Mouse (Mus musculus): ENCODE measurements around the gene Prrg3.
A peak's percentile ranks its signal among the peaks of the same experiment; 100 is the strongest.
"Not testable (repeated sequence)": the region's sequence is repeated elsewhere in the genome, so short reads cannot be mapped to it uniquely, and the experiment has no call there.

The Prrg3 gene

DNA sequence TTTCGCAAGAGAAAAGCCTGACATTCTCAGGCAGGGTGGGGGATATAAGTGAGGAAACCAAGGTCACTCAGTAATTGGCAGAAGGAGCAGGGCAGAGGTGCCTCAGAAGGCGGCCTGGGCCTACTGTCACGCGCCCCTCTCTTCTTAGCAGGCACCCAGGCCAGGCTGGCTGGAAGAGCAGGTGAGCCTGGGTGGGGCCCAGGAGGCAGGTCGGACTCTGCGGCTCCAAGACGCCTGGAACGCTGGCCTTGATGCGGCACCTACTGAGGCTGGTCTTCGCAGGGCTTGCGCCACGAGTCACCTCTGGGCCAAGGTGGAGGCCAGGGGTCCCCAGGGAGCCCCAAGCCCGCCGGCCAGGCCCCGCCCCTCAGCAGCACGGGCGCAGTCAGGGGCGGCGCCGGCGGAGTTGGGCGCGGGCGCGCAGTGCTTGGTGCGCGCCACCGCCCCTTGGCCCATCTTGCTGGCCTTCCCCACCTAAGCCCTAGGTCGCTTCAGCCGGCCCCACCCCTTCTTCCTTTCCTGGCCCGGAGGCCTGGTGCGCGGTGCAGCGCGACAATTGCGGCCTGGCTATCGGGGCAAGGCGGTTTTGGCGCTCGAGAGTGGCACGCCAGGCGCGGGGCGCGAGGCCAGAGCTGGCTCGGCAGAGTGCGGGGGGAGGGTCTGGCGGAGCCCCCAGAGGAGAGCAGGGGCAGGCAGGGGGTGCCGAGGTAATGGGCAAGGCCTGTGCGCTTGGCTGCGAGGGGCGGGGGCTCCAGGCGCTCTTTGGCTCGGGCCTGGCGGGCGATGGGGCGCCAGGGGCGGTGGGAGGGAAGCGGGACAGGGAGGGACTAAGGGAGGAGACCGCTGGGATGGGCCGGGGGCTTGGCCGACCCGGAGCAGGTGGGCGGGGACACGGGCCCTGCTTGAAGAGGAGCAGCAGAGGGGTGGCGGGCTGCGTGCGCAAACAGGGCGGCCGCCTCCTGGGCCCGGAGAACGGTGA, at the start of gene Prrg3:
TSS of gene Prrg3 (plus strand) at position 552 of the 979 bp plus-strand sequence.
- peak; percentile 62 for DNase-seq (ENCODE audit: extremely low spot score, low spot score)

DNA sequence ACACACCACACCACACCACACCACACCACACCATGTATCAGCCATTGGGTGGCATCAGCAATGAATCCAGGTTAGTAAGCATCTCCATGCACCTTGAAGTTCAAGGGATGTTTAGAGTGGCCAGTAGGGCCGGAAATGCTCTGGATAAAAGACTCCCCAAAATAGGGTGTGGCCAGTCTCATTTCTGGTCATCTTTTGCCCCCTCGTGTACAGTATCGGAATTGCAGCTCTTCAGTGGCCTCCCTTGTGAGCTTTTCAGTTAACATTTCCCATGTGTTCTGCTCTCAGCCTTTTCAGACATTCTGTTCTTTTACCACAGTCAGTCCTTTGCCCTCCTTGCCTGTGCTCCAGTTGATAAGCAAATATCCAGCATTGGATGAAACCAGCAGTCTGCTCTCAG, 15.8 kb upstream of the Prrg3 start:
- peak; percentile 48 for DNase-seq (ENCODE audit: extremely low spot score, low spot score)

DNA sequence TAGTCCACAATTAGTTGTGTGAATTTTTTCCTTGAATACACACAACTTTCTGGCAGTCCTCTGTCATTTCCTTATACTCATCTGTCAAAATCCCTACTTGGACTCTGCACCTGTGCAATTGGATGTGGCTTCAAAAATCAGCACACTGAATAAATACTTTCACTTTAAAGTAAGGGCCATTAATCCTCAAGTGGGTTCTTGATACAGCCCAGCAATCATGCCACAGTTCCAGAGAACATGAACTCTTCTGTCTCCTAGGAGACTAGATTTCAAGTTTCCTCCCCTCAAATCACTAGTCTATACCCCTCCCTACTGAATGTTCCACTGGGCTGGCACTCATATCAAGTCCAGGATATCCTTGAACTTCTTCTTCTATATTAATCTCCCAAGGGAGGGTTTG, 4.1 kb upstream of the Prrg3 start:
- no peak for DNase-seq (ENCODE audit: extremely low spot score, low spot score)

DNA sequence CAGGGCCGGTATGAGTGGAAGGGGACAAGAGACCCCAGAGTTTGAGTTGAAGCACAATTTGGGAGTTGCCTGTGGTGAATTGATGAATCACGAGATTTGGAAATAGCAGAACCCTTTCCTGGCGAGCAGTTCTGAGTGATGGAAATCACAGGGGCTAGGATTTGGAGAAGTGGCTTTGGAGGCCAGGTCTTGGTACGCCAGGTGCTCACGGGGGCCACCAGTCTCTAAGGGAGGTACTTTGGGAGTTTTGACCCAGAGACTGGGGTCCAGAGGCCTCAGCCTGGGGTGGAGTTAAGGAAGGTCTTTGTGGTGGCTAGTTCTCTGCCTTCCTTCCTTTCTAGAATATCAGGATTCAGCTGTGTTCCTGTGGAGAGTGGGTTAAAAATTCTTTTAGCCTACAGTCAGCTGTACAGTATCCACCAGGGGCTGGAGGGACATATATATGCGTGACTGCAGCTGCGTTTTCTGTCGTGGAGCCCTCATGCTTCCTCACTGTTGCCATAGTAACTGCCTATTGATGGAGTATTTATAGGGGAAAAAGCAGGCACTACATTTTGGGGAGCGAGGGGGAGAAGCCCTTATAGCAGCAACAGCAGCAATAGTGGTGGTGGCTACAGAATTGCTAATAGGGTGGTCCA, 970 bp downstream of the Prrg3 start:
- DNase-seq (ENCODE audit: extremely low spot score, low spot score), result peak; percentile 14

DNA sequence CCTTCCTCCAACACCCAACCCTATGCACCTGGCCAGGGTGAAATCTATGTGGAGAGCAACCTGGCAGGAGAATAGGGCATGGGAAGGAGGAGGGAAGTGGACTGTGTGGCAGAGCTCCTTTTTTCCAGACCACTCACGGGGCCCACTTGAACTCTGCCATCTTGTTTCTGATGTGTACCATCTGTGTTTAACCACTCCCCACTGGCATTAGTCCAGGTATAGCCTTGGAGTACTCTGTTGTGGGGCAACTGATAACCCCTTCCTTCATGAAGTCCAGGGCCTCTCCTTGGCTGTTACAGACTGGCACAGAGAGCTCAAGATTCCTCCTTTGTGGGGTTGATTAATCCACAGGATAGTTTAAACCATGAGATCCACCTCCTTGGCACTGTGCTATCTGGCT, 5.8 kb downstream of the Prrg3 start:
- DNase-seq (ENCODE audit: extremely low spot score, low spot score), result no peak

DNA sequence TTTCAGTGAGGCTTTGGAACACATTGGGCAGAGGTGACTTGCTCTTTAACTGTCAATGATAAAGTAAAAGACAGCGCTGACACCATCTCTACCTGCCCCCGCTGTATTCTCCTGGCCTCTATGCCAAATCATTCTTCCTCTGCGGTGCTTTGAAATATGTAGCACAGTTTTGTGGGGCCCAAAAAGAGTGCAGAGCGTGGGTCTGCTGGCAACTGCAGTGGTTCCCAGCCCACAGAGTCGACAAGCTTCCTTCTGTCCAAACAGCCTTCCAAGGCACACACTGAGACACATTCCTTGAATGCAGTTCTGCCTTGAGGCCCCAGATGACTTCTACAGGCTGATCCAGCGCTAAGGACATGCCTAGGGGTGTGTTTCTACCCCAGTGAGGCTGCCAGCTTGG, 6.4 kb downstream of the Prrg3 start:
- no peak for DNase-seq (ENCODE audit: extremely low spot score, low spot score)

DNA sequence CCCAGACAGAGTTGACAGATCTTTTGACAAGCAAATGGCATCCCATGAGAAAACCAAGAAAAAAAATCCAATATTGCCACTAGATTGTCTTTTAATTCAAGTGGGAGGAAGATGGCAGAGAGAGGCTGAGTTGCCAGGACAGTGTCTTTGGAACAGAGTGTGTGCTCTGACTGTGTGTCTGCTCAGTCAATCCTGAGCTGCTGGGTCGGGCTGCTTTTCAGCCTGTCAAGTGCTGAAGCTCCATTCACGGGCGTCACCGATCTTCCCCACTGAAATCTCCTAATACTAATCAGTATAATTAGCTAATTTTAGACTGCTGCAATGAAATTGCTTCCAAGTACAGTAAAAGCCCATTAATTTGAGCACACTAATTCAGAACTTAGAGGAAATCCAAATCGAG, 8.9 kb downstream of the Prrg3 start:
- DNase-seq (ENCODE audit: extremely low spot score, low spot score), result no peak

DNA sequence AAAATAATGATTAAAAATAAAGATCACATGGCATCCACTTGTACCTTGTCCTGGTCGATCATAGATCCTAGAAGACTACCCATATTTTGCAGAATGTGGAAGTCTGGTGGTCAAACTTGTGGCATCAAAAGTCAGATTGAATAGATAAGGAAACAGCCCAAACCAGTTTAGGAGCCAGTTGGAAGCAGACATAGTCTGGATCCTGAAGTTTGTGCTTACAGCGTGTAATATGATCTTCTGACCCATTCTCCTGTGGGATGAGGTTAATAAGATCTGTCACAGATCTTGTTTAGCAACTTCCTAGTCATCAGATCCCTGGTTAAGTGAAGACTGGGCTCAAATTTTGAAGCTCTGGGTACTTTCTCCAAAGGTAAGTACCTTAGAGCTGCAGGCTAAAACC, 10.3 kb downstream of the Prrg3 start, which contains the start of gene Fate1:
TSS of gene Fate1 (plus strand) at position 301 of the 400 bp plus-strand sequence.
- DNase-seq (ENCODE audit: extremely low spot score, low spot score), result no peak

DNA sequence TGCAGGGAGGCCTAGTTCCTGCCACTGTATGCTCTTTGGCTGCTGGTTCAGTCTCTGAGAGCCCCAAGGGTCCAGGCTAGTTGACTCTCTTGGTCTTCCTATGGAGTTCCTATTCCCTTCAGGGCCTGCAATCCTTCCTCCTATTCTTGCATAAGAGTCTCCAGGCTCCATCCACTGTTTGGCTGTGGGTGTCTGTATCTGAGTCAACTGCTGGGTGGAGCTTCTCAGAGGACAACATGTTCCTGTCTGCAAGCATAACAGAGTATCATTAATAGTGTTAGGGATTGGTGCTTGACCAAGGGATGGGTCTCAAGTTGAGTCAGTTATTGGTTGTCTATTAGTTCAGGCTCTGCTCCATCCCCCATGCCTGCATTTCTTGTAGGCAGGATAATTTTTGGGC, 15.3 kb downstream of the Prrg3 start:
- not testable (repeated sequence) for DNase-seq (ENCODE audit: extremely low spot score, low spot score)

DNA sequence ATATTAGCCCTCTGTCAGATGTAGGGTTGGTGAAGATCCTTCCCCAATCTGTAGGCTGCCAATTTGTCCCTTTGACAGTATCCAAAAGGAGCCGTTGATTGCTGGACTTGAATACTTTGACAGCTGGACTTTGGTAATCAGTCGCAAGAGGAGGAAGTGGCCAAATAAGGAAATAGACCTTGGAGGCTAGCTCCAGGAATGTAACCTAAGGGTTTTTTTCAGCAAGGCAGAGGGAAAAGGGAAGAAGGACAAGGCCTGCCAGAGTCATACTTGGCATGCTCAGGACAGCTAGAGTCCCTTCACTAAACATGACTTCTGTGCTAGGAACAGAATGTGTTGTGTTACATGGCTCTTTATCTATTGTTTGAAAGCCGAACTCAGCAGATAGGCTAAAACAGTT, 18.0 kb downstream of the Prrg3 start:
- DNase-seq (ENCODE audit: extremely low spot score, low spot score), result no peak

DNA sequence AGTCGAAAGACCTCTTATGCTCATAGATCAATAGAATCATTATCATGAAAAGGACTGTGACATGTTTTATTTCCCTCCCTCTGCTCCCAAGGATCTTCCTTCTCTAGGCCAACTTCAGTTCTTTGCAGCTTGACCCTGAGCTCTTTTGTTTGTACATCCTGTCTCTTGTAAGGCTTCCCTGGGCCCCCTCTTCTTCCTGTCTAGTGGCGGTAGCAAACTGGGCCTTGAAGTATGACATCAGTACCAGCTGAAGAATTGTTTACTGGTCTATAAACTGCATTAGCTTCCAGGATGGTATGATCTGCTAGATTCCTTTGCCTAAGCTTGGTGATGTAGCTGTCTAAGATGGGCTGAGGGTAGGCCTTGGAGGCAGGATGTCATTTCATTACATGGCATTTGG, 18.9 kb downstream of the Prrg3 start:
- no peak for DNase-seq (ENCODE audit: extremely low spot score, low spot score)

DNA sequence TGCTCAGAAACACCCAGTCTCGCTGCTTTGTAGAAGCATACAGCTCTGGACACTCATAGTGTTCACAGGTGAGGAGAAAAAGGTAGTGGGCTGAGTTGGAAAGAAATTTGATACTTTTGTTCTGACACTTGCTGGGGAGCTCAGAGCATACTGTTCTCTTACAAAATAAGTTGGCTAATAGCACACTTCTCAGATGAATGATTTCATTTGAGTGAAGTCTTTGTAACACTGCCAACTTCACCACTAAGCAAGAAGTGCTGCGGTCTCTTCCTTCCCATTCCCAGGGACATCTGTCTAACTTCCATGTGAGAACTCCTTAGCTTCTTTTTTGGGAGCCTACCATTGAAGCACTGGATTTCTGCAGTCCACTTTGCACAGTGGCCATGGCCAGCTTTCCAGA, 20.8 kb downstream of the Prrg3 start:
- DNase-seq (ENCODE audit: extremely low spot score, low spot score), result no peak

DNA sequence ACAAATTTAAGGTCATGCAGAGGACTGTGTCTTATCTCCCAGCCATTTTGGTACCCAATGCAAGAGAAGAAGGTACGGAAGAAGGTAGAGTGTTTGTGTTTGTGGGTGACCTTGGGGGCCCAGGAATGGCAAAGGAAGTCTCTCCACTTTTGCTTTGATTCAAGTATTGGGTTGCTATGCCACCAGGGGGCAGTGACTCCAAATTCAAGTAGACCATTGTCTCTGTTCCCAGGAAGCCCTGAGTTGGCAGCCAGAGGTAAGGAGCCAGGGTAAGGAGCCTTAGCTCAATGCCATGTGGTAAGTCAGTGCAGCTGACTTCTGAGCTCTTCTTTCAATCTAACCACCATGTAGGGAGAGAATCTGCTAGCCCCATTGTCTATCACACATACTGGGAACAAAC, 21.4 kb downstream of the Prrg3 start:
- DNase-seq (ENCODE audit: extremely low spot score, low spot score), result no peak

DNA sequence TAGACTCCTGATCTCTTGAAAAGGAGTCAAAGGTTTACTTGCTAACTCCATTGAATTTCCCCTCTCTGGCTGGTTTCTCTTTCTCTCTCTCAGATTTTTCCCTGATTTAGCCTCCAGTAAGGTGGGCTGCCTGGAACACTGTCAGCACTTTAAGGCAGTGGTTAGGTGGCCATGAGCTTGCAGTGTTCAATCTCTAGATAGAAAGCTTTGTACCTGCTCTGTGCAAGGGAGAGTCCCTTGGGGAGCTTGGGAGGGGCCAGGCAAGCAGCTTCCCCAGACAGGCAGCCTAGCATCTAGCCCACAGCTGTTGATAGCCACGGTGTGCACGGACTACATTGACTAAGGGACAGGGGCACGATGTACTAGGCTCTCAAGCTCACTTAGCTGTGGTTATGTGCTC, 29.1 kb downstream of the Prrg3 start, which contains the start of gene Cnga2:
TSS of gene Cnga2 (plus strand) at position 301 of the 400 bp plus-strand sequence.
- no peak for DNase-seq (ENCODE audit: extremely low spot score, low spot score)

DNA sequence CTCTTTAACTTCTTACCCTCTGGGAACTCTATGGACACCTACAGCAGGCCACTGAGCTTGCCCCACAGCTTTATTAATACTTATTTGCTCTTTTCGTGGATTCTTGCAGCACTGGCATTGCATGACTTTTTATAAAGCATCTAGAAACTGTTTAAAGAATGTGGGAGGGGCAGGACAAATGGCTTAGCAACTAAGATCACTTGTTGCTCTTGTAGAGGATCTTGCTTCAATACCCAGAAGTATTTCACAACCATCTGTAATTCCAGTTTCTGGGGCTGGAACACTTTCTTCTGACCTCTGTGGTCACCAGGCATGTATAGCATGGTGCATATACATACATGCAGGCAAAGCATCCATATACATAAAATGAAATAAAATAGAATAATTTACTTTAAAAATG, 33.5 kb downstream of the Prrg3 start:
- DNase-seq (ENCODE audit: extremely low spot score, low spot score), result no peak

DNA sequence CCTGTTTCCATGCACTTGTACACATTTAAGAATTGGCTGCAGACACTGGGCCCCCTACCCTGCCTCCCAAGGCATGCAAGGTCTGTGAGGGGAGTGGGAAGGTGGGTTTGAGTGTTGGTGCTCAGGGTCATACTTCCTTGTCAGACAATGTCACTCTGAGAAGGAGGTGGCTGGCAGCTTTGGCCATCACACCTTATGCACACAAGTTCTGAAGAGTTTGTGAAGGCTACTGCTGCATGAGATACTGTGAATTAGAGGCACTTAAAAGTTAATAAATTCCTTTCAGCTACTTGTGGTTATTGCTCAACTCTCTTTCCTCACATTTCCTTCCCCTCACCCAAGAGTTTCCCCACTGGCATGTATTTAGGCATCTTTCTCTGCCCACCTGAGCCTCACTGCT, 47.5 kb downstream of the Prrg3 start:
- DNase-seq (ENCODE audit: extremely low spot score, low spot score), result no peak

DNA sequence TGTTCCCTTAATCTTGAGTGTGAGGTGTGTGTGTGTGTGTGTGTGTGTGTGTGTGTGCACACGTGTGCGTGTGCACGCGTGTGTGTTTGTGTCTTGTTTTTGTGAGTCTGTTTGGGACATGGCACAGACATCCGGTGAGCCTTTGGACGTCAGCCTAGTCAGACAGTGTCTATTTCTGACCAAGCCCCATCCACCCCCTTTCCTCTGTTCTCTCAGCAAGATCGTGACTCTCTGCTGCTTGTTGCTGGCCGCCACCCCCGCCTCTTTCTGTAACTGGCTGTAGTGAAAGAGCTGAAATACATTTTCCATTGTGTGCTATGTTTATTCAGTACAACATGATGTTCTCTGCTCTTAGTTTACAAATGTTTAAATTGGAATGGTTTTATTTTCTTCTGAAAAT, 49.8 kb downstream of the Prrg3 start:
- DNase-seq (ENCODE audit: extremely low spot score, low spot score), result no peak

DNA sequence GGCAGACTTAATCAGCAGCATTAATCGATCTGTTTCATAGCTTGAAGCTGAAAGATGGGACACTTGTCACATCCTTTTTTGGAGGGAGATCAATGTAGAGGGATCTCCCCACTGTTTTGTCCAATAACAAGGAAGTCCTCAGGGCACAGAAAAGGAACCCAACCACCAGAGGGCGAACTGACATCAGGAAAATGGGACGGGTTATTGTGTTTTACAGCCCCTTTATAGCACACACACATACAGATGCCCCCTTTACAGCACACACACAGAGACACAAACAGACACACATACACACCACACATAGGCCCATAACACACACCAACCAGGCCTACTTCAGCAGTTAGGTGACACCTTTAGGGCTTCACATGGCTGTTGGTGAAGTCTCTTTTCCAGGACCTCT, 50.4 kb downstream of the Prrg3 start:
- peak; percentile 27 for DNase-seq (ENCODE audit: extremely low spot score, low spot score)

DNA sequence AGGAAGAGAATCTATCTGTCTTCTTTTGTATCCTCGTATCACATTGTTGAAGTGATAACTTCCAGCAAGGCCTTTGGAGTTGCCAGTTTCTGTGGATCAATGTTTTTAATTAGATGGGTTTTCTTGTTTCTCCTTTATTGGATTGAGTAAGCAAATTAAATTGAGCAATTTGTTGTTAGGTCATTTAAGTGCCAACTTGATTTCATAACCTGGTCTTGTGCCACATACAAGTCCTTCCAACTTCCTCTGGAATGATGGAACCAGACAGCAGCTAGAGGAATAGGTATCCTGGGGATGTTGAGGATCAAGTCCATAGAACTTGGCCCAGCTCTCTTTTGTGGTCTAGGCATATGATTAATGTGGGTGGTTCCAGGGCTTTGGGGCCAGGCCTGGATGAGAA, 59.8 kb downstream of the Prrg3 start:
- DNase-seq (ENCODE audit: extremely low spot score, low spot score), result no peak
